Mouse (Mus musculus): ENCODE results near the gene Nlgn2. TPM values are rescaled to one million over a fixed set of nuclear protein-coding genes. Genes with fewer than 3 reads are reported as not detected.

Gene Nlgn2
- polyA plus RNA-seq, 1 experiment: 10.7 TPM

- Histone ChIP-seq H3ac (ENCODE audit: control insufficient read depth, insufficient read length, low read depth) (no peak within 1 kb of the TSS), H3K79me2 (ENCODE audit: control insufficient read depth, insufficient read depth) (no peaks in the 10 kb centered on the region), H3K36me3 (ENCODE audit: control insufficient read depth, insufficient read depth) (no peaks in the 10 kb centered on the region), H3K79me3 (ENCODE audit: low read depth) (no peaks in the 10 kb centered on the region), H3K4me3 (ENCODE audit: insufficient read depth, poor library complexity, severe bottlenecking) (no peak within 1 kb of the TSS), H3K27me3 (ENCODE audit: control insufficient read depth, insufficient read depth, insufficient read length) (no peaks in the 10 kb centered on the region)
- TF ChIP-seq CEBPB (IDR thresholded peaks at IDR 0.05; ENCODE audit: low read depth): no peak
- TF ChIP-seq MYOD1 (IDR thresholded peaks at IDR 0.05; ENCODE audit: control insufficient read depth, insufficient read length, low read depth): no peak
- TF ChIP-seq MYOG (IDR thresholded peaks at IDR 0.05; ENCODE audit: control insufficient read depth, extremely low read depth, insufficient read length): no peak
- TF ChIP-seq CTCF (IDR thresholded peaks at IDR 0.05; ENCODE audit: control insufficient read depth, insufficient read depth, insufficient read length): no peak
- no peak for TF ChIP-seq MAX (IDR thresholded peaks at IDR 0.05)
- TF ChIP-seq FOSL1 (IDR thresholded peaks at IDR 0.05; ENCODE audit: insufficient read depth, low read length, poor library complexity, severe bottlenecking): no peak
- TF ChIP-seq USF1 (IDR thresholded peaks at IDR 0.05; ENCODE audit: low read depth): no peak
Observed at GRCm38 (mm10) chr11:69804972-69805909, 32.3 kb downstream of the Nlgn2 start, which contains the start of gene Tmem102. Gene Tmem102, minus strand, starts transcription at chr11:69805624.

DNA sequence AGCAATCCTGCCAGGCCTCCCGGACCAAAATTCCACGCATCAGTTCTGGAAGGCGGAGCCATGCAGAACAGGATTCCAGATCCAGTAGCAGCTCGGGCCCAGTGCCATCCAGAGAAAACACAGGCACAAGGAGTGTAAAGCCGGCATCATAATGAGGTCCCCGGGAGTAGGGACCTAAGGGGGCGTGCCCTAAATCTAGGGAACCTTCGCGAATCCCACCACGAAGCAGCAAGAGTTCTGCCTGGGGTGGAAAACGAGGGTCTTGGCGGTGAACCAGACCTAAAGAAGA, 33.0 kb downstream of the Nlgn2 start:
- Histone ChIP-seq H3K27me3 (ENCODE audit: control insufficient read depth, insufficient read depth, insufficient read length) (no peaks in the 10 kb centered on the region), H3K79me3 (ENCODE audit: low read depth) (no peaks in the 10 kb centered on the region)

DNA sequence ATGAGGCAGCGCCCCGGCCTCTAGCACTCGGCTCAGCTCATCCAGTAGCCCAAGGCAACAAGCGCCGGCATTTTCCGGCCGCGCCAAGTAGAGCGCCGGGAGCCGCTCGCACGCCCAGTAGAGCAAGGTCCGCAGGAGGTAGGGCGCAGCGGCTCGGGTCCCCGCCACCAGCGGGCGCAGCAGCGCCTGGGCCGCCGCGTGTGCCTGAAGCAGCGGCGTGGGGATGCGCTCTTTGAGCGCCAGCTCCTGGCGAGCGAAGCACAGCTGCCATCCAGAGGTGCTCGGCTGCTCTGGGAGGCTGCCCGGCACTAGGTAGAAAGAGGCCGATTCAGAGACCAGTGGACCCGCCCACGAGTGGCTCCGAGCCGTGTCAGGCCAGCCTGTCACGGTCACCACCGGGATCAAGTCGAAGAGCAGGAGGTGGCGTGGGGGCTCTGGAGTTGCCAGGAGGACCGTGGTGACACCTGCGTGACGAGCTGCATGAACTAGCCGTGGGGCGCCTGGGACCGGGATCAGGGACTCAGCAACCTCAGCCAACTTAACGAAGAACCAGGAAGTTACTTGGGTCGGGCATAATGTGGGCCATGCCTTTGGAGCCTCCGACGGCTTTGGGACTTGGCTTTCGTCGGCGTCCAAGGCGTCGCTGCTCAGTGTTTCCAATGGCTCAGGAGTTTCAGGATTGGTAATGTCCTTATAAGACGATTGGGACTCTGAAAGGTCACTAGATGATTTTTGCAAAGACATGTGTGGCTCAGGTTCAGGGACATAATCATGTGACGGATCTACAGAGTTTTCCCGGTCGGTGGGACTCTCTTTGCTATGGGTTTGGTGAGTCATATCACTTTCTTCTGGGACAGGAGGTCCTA, 33.6 kb downstream of the Nlgn2 start:
- Histone ChIP-seq H3K4me3 (ENCODE audit: insufficient read depth, poor library complexity, severe bottlenecking) (peak overlapping the region; percentile 26), H3K79me2 (ENCODE audit: control insufficient read depth, insufficient read depth) (no peaks in the 10 kb centered on the region), H3K79me3 (ENCODE audit: low read depth) (no peaks in the 10 kb centered on the region), H3K27me3 (ENCODE audit: control insufficient read depth, insufficient read depth, insufficient read length) (no peaks in the 10 kb centered on the region), H3K36me3 (ENCODE audit: control insufficient read depth, insufficient read depth) (no peaks in the 10 kb centered on the region), H3ac (ENCODE audit: control insufficient read depth, insufficient read length, low read depth) (peak overlapping the region; percentile 67)
- TF ChIP-seq USF1 (IDR thresholded peaks at IDR 0.05; ENCODE audit: low read depth) (no peak), MAX (IDR thresholded peaks at IDR 0.05) (peak; percentile 83), CTCF (IDR thresholded peaks at IDR 0.05; ENCODE audit: control insufficient read depth, insufficient read depth, insufficient read length) (peak; percentile 97)

More for the DNA sequence above, 33.0 kb downstream of the Nlgn2 start:
- H3K4me3 ChIP-seq (ENCODE audit: insufficient read depth, poor library complexity, severe bottlenecking): no peak overlapping the region
- no peaks in the 10 kb centered on the region for H3K79me2 ChIP-seq (ENCODE audit: control insufficient read depth, insufficient read depth)
- TF ChIP-seq MYOD1 (IDR thresholded peaks at IDR 0.05; ENCODE audit: control insufficient read depth, insufficient read length, low read depth): no peak
- no peak for TF ChIP-seq MAX (IDR thresholded peaks at IDR 0.05)
- TF ChIP-seq FOSL1 (IDR thresholded peaks at IDR 0.05; ENCODE audit: insufficient read depth, low read length, poor library complexity, severe bottlenecking): no peak
- TF ChIP-seq USF1 (IDR thresholded peaks at IDR 0.05; ENCODE audit: low read depth): no peak
- TF ChIP-seq MYOG (IDR thresholded peaks at IDR 0.05; ENCODE audit: control insufficient read depth, extremely low read depth, insufficient read length): no peak
- no peak for TF ChIP-seq CEBPB (IDR thresholded peaks at IDR 0.05; ENCODE audit: low read depth)
- TF ChIP-seq CTCF (IDR thresholded peaks at IDR 0.05; ENCODE audit: control insufficient read depth, insufficient read depth, insufficient read length): no peak
- no peak overlapping the region for H3ac ChIP-seq (ENCODE audit: control insufficient read depth, insufficient read length, low read depth)
- no peaks in the 10 kb centered on the region for H3K36me3 ChIP-seq (ENCODE audit: control insufficient read depth, insufficient read depth)

GRCm38 (mm10) chr11:69803328-69803727, 34.3 kb downstream of the Nlgn2 start:
- Histone ChIP-seq H3K79me2 (ENCODE audit: control insufficient read depth, insufficient read depth) (no peaks in the 10 kb centered on the region), H3K79me3 (ENCODE audit: low read depth) (no peaks in the 10 kb centered on the region), H3K4me3 (ENCODE audit: insufficient read depth, poor library complexity, severe bottlenecking) (peak overlapping the region; percentile 26), H3K36me3 (ENCODE audit: control insufficient read depth, insufficient read depth) (no peaks in the 10 kb centered on the region), H3K27me3 (ENCODE audit: control insufficient read depth, insufficient read depth, insufficient read length) (no peaks in the 10 kb centered on the region), H3ac (ENCODE audit: control insufficient read depth, insufficient read length, low read depth) (peak overlapping the region; percentile 67)
- TF ChIP-seq CEBPB (IDR thresholded peaks at IDR 0.05; ENCODE audit: low read depth): no peak
- no peak for TF ChIP-seq USF1 (IDR thresholded peaks at IDR 0.05; ENCODE audit: low read depth)
- no peak for TF ChIP-seq CTCF (IDR thresholded peaks at IDR 0.05; ENCODE audit: control insufficient read depth, insufficient read depth, insufficient read length)
- no peak for TF ChIP-seq MYOD1 (IDR thresholded peaks at IDR 0.05; ENCODE audit: control insufficient read depth, insufficient read length, low read depth)
- TF ChIP-seq MYOG (IDR thresholded peaks at IDR 0.05; ENCODE audit: control insufficient read depth, extremely low read depth, insufficient read length): no peak
- no peak for TF ChIP-seq FOSL1 (IDR thresholded peaks at IDR 0.05; ENCODE audit: insufficient read depth, low read length, poor library complexity, severe bottlenecking)
- no peak for TF ChIP-seq MAX (IDR thresholded peaks at IDR 0.05)

DNA sequence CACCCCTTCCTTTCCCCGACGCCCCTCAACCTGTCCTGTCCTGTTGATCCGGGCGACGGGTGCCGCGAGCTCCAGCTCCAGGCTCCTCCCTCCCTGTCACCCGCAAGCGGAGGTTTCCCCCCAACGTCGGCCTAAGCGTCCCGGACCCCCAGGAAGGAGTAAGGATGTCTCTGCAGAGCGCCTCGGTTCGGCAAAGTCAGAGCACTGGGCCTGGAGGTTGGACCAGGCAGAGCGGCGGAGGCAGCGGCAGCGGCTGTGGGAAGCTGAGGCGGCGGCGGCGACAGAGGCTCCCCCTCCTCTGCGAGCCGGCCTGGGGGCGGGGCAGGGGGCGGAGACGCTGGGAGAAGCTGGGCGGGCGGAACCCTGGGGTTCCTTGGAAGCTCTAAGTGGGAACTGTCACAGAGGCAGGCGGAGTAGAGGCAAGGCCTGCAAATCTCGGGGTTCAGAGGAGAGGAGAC, 34.9 kb downstream of the Nlgn2 start:
- Histone ChIP-seq H3K4me3 (ENCODE audit: insufficient read depth, poor library complexity, severe bottlenecking) (peak overlapping the region; percentile 34), H3K79me2 (ENCODE audit: control insufficient read depth, insufficient read depth) (no peaks in the 10 kb centered on the region), H3K27me3 (ENCODE audit: control insufficient read depth, insufficient read depth, insufficient read length) (no peaks in the 10 kb centered on the region), H3ac (ENCODE audit: control insufficient read depth, insufficient read length, low read depth) (peak overlapping the region; percentile 90), H3K36me3 (ENCODE audit: control insufficient read depth, insufficient read depth) (no peaks in the 10 kb centered on the region), H3K79me3 (ENCODE audit: low read depth) (no peaks in the 10 kb centered on the region)
- no peak for TF ChIP-seq MYOD1 (IDR thresholded peaks at IDR 0.05; ENCODE audit: control insufficient read depth, insufficient read length, low read depth)

Data from C2C12 (cell line).